Mouse (Mus musculus): ENCODE results near the gene Rgs6. TPM values are rescaled to one million over a fixed set of nuclear protein-coding genes. Genes with fewer than 3 reads are reported as not detected.

The Rgs6 gene
- total and polyA plus RNA-seq, 2 experiments, result 0.09 TPM; not detected in 1

DNA sequence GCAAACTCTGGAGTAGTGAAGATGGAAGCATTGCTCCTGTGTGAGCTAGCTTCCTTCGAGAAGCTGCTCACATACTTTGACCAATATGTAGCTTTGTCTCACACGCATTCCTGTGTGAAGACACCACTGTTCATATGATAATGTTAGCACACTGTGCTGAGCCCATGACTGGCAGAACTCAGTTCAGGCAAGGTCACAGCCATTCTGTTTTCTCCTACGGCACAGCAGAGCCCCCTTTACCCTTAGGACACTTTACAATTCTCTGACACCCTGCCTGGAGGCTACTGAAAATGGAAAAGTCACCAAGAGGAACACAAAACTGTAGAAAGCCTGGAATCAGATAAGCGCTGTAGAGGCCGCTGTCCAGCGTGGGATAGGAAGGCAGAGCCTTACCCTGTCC lies 478.3 kb downstream of the Rgs6 start:
- no peaks in the 10 kb centered on the region for H3K27me3 ChIP-seq (ENCODE audit: control insufficient read depth, insufficient read depth, low read length)
- H3K4me3 ChIP-seq (ENCODE audit: insufficient read depth, low read depth, low read length), result no peak overlapping the region
- DNase-seq (ENCODE audit: extremely low read depth, low read depth, low spot score), result no peak
- no peak overlapping the region for H3K27ac ChIP-seq (replicated peaks; ENCODE audit: insufficient read depth, low read depth, low read length)
- H3K9ac ChIP-seq (ENCODE audit: low read depth, low read length), result no peak overlapping the region
- no peaks in the 10 kb centered on the region for H3K4me1 ChIP-seq (ENCODE audit: control insufficient read depth, insufficient read depth, low read length)
- TF ChIP-seq CTCF (IDR thresholded peaks at IDR 0.05; ENCODE audit: low read depth, low read length), result no peak
- no peak for TF ChIP-seq POLR2A (IDR thresholded peaks at IDR 0.05; ENCODE audit: extremely low read depth, insufficient read depth, low read length)
- H3K79me2 ChIP-seq (ENCODE audit: control insufficient read depth, insufficient read depth, low read length), result no peaks in the 10 kb centered on the region
- H3K36me3 ChIP-seq (ENCODE audit: control insufficient read depth, insufficient read depth, low read length), result no peaks in the 10 kb centered on the region
- 90% methylated on average over 6 of the region's 6 CpGs for WGBS

- H3K9ac ChIP-seq (ENCODE audit: low read depth, low read length), result no peak overlapping the region
- H3K36me3 ChIP-seq (ENCODE audit: control insufficient read depth, insufficient read depth, low read length), result no peaks in the 10 kb centered on the region
- no peaks in the 10 kb centered on the region for H3K79me2 ChIP-seq (ENCODE audit: control insufficient read depth, insufficient read depth, low read length)
- H3K4me1 ChIP-seq (ENCODE audit: control insufficient read depth, insufficient read depth, low read length), result no peaks in the 10 kb centered on the region
- no peak overlapping the region for H3K27ac ChIP-seq (replicated peaks; ENCODE audit: insufficient read depth, low read depth, low read length)
- no peaks in the 10 kb centered on the region; the same call in 1 of the 2 replicates for H3K27me3 ChIP-seq (ENCODE audit: control insufficient read depth, insufficient read depth, low read length)
- DNase-seq (ENCODE audit: extremely low read depth, low read depth, low spot score), result no peak
- WGBS, result 86% methylated on average over 5 of the region's 5 CpGs
- TF ChIP-seq CTCF (IDR thresholded peaks at IDR 0.05; ENCODE audit: low read depth, low read length), result no peak
- no peak for TF ChIP-seq POLR2A (IDR thresholded peaks at IDR 0.05; ENCODE audit: extremely low read depth, insufficient read depth, low read length)
- no peak overlapping the region for H3K4me3 ChIP-seq (ENCODE audit: insufficient read depth, low read depth, low read length)
Measured at GRCm38 (mm10) chr12:83070848-83071247, 482.8 kb downstream of the Rgs6 start.

GRCm38 (mm10) chr12:83072181-83072887 lies 484.2 kb downstream of the Rgs6 start:
- Histone ChIP-seq H3K4me1 (ENCODE audit: control insufficient read depth, insufficient read depth, low read length) (no peaks in the 10 kb centered on the region), H3K4me3 (ENCODE audit: insufficient read depth, low read depth, low read length) (no peak overlapping the region), H3K9ac (ENCODE audit: low read depth, low read length) (no peak overlapping the region), H3K36me3 (ENCODE audit: control insufficient read depth, insufficient read depth, low read length) (no peaks in the 10 kb centered on the region), H3K79me2 (ENCODE audit: control insufficient read depth, insufficient read depth, low read length) (no peaks in the 10 kb centered on the region), H3K27ac (replicated peaks; ENCODE audit: insufficient read depth, low read depth, low read length) (no peak overlapping the region), H3K27me3 (ENCODE audit: control insufficient read depth, insufficient read depth, low read length) (no peaks in the 10 kb centered on the region; the same call in 1 of the 2 replicates)
- TF ChIP-seq POLR2A (IDR thresholded peaks at IDR 0.05; ENCODE audit: extremely low read depth, insufficient read depth, low read length) (no peak), CTCF (IDR thresholded peaks at IDR 0.05; ENCODE audit: low read depth, low read length) (no peak)
- no peak for DNase-seq (ENCODE audit: extremely low read depth, low read depth, low spot score)
- 44% methylated on average over 3 of the region's 3 CpGs for WGBS

DNA sequence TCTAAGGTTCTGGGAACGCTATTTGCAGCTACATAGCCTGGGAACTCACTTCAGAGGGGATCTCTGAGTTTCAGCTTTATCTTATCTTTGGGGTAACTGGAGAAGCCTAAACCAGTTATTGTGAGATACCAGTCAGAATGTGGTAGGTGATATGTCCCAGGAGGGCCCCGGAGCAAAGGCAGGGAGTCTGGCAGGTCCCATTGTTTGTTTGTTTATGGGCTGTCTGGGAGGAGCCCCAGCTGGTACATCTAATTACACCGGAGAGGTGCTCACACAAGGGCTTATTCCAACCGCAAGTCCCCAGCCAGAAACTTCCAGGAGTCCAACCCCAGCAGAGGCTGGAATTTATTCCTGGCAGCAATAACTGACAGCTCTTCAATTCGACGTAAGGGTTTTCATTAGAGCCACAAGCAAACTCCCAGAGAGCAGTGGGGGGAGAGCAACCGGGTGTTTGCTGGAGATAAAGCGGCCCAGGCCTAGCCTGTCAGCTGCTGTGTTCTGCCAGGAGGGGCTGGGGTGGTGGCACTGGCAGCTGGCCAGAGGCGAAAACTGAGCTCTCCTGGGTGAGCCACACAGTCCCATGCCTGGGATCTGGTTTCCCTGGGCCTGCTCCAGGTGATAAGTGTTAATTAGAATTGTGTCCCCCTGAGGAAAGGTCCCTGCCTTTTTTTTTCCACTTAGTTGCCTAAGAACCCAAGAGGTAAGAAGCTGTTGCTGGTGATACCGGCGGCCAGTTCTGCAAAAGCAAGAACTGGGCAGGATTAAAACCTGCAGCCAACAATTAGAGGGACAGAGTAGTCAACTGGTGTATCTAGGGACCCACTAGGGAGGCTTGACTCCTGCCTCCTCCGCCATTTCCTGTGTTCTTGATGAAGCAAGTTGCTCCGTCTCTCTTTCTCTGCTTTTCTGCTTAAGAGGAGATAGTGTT lies 485.1 kb downstream of the Rgs6 start:
- Histone ChIP-seq H3K4me1 (ENCODE audit: control insufficient read depth, insufficient read depth, low read length) (no peaks in the 10 kb centered on the region), H3K9ac (ENCODE audit: low read depth, low read length) (no peak overlapping the region), H3K27ac (replicated peaks; ENCODE audit: insufficient read depth, low read depth, low read length) (no peak overlapping the region), H3K79me2 (ENCODE audit: control insufficient read depth, insufficient read depth, low read length) (no peaks in the 10 kb centered on the region), H3K27me3 (ENCODE audit: control insufficient read depth, insufficient read depth, low read length) (no peaks in the 10 kb centered on the region; the same call in 1 of the 2 replicates), H3K4me3 (ENCODE audit: insufficient read depth, low read depth, low read length) (no peak overlapping the region), H3K36me3 (ENCODE audit: control insufficient read depth, insufficient read depth, low read length) (no peaks in the 10 kb centered on the region)
- TF ChIP-seq POLR2A (IDR thresholded peaks at IDR 0.05; ENCODE audit: extremely low read depth, insufficient read depth, low read length) (no peak), CTCF (IDR thresholded peaks at IDR 0.05; ENCODE audit: low read depth, low read length) (no peak)
- DNase-seq (ENCODE audit: extremely low read depth, low read depth, low spot score), result no peak
- 63% methylated on average over 13 of the region's 13 CpGs for WGBS

DNA sequence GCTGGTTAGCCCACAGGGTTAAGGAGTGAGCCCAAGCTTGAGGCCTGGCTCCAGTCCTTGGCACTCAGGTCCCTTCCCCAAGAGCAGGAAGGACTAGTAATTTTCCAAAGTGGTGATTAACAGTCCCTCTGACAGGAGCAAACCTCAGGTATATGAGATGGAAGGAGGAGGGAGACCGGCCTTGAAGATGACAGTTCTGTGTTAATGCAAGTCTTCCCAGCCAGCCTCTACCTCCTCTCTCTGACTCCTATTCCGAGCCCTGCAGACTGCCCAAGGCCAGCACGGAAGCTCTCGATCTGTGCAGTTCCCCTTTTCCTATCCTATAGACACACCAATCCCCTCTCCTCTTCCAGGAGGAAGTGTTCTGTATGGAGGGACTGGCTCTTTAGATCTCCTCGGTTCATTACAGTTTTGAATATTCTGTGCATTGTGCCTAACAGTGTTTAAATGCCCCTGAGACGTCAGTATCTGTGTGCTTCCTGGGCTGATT lies 485.8 kb downstream of the Rgs6 start:
- H3K27me3 ChIP-seq (ENCODE audit: control insufficient read depth, insufficient read depth, low read length), result no peaks in the 10 kb centered on the region; the same call in 1 of the 2 replicates
- no peak for DNase-seq (ENCODE audit: extremely low read depth, low read depth, low spot score)
- H3K79me2 ChIP-seq (ENCODE audit: control insufficient read depth, insufficient read depth, low read length), result no peaks in the 10 kb centered on the region
- no peak overlapping the region for H3K4me3 ChIP-seq (ENCODE audit: insufficient read depth, low read depth, low read length)
- H3K4me1 ChIP-seq (ENCODE audit: control insufficient read depth, insufficient read depth, low read length), result no peaks in the 10 kb centered on the region
- H3K9ac ChIP-seq (ENCODE audit: low read depth, low read length), result no peak overlapping the region
- WGBS, result 89% methylated on average over 6 of the region's 6 CpGs
- no peaks in the 10 kb centered on the region for H3K36me3 ChIP-seq (ENCODE audit: control insufficient read depth, insufficient read depth, low read length)
- no peak overlapping the region for H3K27ac ChIP-seq (replicated peaks; ENCODE audit: insufficient read depth, low read depth, low read length)
- no peak for TF ChIP-seq POLR2A (IDR thresholded peaks at IDR 0.05; ENCODE audit: extremely low read depth, insufficient read depth, low read length)
- TF ChIP-seq CTCF (IDR thresholded peaks at IDR 0.05; ENCODE audit: low read depth, low read length), result no peak
